Mouse (Mus musculus): Measurements from ENCODE around the gene Slc45a2. TPM values are rescaled to one million over a fixed set of nuclear protein-coding genes. Genes with fewer than 3 reads are reported as not detected.
"Not testable (repeated sequence)": the region's sequence is repeated elsewhere in the genome, so short reads cannot be mapped to it uniquely, and the experiment has no call there.

Gene Slc45a2
- not detected in 2 replicates for polyA plus RNA-seq (2012; rRNA removed)

DNA sequence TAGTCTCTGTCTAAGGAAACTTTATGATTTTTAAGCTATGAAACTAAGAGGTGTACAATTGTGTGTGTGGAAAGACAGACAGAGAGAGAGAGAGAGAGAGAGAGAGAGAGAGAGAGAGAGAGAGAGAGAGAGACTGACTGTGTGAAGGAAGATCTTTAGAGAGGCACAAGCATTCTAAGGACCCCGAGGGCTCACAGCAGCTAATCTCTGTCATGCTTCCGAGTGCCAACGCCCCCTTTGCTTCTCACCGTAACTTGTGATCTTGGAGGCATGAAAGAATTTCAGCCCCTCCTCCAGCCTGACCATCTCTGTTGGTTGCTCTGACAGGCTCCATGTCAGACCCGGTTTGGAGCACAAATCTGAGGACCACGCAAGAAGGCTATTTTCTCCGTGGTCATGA, at the start of gene Slc45a2:
TSS of gene Slc45a2 (plus strand) at position 301 of the 400 bp plus-strand sequence.
- no peak for DNase-seq (ENCODE audit: low read depth, low spot score)
- 67% methylated on average over 7 of the region's 7 CpGs for WGBS

GRCm38 (mm10) chr15:10951951-10952759, 48.4 kb upstream of the Slc45a2 start, which contains the start of gene C1qtnf3:
Gene C1qtnf3, plus strand, starts transcription at chr15:10952332.
- no peak for DNase-seq (ENCODE audit: low read depth, low spot score)
- 47% methylated on average over 23 of the region's 23 CpGs for WGBS

DNA sequence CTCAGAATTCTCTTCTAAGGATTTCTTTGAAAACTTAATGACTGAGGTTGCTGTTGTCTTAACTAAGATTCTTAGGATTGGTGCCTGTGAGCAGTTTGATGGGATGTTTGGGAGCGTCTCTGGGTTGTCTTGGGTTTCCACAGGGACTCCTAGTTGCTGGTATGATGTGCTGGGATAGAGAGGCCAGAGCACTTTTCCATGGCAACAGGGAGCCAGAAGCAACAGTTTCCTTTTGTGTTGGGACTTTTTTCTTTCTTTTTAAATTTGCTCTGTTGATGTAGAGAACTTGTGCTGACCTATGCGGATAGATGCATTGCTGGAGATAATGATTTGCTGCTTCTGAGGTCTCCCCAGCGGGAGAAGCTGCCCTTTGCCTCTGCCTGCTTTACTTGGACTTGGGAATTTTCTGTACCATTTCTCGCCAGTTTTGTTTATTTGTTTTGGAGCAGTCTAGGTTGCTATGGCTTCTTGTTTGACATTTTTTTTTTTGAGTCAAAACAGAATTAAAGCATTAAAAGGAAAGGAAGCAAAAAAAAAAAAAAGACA, 47.7 kb upstream of the Slc45a2 start:
- 47% methylated on average over 4 of the region's 4 CpGs for WGBS
- DNase-seq (ENCODE audit: low read depth, low spot score): no peak

GRCm38 (mm10) chr15:10953465-10953864, 47.1 kb upstream of the Slc45a2 start:
- DNase-seq (ENCODE audit: low read depth, low spot score): no peak
- 79% methylated on average over 1 of the region's 1 CpGs for WGBS

DNA sequence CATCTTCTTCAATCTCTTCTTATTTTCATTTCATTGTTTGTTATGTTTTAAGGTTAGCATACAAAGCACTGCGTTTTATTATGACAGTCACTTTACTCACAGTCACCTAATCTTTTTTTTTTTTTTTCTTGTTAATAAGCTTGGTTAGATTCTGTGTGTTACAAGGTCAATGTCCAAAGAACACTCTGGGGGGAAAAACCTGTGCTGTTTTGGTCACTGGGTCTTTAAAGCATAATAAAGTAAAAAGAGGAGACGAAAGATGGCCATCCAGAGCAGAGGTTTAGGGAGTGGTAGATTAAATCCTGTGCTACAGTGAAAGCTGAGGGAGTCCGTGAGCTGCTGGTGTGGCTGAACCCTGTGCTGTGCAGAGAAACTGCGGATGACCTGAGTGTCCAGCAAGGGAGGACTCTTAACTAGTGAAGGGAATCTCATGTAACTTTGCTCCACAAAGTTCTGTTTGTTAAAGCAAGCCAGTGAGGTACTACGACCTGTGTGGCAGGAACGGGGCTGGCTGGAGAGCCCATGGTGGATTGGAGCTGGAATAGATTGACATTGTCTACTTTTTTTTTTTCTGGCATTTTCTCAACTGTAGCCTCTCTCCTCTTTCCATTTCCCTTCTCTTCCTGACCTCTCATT, 46.0 kb upstream of the Slc45a2 start:
- 55% methylated on average over 6 of the region's 6 CpGs for WGBS
- DNase-seq (ENCODE audit: low read depth, low spot score): no peak

DNA sequence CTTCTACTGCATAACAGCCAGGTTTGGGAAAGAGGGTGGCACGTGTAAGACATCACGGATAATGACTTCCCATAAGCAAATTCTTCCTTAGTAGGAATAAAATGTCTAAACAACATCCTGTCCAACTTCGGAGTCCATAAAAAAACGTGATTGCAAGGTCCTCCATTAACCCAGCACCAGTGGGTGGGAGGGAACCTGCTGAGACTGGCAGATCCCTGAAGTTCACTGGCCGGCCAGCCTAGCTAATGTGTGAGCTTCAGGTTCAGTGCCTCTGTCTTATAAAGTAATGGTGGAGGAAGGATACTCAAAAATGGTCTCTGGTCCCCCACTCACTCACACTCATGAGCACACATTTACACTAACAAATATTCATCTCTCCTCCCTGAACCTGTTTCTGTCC, 45.4 kb upstream of the Slc45a2 start:
- WGBS: 22% methylated on average over 5 of the region's 5 CpGs
- no peak for DNase-seq (ENCODE audit: low read depth, low spot score)

DNA sequence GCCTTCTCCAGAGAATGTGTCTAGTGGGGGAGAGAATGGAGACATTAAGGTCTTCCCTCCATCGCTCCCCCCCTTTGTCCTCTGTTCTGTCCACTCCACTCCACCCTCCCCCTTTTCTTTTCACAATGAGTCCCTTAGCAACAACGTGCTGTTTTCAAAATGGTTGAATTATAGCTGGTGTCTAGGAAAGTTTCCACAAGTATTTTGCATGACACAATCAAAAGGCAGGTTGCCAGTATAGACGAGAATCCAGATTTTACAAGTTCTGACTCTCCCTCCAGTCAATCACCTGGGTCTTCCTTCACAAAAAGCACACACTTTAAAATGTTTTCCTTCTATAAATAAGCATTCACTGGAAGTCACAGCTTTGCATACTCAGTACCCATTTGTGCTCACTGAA, 43.8 kb upstream of the Slc45a2 start:
- whole genome bisulfite sequencing: 46% methylated on average over 3 of the region's 3 CpGs
- DNase-seq (ENCODE audit: low read depth, low spot score): no peak

- 52% methylated on average over 15 of the region's 15 CpGs for WGBS
- no peak for DNase-seq (ENCODE audit: low read depth, low spot score)
These were observed 41.1 kb upstream of the Slc45a2 start for GRCm38 (mm10) chr15:10959277-10960026.

- DNase-seq (ENCODE audit: low read depth, low spot score): no peak
- 84% methylated on average over 5 of the region's 5 CpGs for WGBS
These were observed 40.3 kb upstream of the Slc45a2 start for GRCm38 (mm10) chr15:10960267-10960666.

GRCm38 (mm10) chr15:10962601-10963000, 37.9 kb upstream of the Slc45a2 start:
- no peak for DNase-seq (ENCODE audit: low read depth, low spot score)
- 59% methylated on average over 2 of the region's 2 CpGs for WGBS

DNA sequence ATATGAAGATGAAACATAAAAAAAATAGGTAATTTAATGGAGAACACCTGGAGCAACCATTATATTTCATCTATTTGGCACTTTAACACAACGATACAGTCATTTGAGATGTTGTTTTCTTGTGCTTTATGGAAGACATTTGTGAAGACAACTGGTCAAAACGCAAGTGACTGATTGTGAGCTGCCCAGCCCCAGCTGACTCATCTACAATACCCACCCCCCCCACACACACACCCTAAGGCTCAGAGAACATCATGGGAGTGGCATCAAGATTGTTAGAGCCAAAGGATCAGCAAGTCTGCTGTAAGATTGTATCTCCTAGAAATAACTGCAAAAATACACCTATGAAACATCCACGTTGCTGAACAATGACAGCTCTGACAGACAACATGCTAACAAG, 31.1 kb upstream of the Slc45a2 start:
- 57% methylated on average over 3 of the region's 3 CpGs for WGBS
- DNase-seq (ENCODE audit: low read depth, low spot score): no peak

DNA sequence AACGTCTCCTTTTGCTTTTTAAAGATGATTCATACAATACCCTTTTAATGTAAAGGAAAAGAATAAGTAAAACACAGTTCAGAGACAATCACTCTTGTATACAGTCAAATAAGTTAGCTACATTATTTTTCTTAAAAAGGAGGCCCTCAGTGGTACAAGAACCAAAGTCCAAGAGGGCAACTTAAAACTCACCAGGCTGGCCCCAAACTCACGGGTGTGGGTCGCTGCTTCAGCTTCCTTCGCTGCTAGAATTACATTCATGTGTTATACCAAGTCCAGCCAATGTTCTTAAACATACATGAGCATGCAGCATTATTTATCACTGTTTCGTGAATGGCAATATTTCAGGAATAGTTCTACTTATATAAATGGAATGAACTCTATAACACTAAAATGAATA, 29.7 kb upstream of the Slc45a2 start:
- 69% methylated on average over 5 of the region's 5 CpGs for WGBS
- DNase-seq (ENCODE audit: low read depth, low spot score): no peak

DNA sequence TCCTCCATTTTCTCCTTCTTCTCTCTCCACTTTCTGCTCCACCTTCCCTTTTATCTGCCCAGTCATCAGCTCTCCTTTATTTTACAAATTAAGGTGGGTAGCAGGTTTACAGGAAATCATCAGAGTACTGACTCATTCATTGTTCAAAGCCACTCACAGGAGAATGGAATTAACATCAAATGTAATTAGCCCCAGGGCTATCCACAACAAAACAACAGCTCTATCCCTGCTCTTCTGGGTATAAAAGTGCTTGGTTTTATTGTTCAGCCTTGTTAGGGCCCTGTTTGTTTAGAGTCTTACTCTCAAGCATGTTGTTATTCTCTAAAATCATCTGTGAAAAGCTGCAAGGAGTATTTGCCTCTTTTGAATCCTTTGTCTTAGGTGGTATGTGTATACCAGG, 23.4 kb upstream of the Slc45a2 start:
- no peak for DNase-seq (ENCODE audit: low read depth, low spot score)

- no peak for DNase-seq (ENCODE audit: low read depth, low spot score)
- WGBS: 64% methylated on average over 2 of the region's 2 CpGs
These were observed 19.8 kb upstream of the Slc45a2 start for GRCm38 (mm10) chr15:10980712-10981111.

DNA sequence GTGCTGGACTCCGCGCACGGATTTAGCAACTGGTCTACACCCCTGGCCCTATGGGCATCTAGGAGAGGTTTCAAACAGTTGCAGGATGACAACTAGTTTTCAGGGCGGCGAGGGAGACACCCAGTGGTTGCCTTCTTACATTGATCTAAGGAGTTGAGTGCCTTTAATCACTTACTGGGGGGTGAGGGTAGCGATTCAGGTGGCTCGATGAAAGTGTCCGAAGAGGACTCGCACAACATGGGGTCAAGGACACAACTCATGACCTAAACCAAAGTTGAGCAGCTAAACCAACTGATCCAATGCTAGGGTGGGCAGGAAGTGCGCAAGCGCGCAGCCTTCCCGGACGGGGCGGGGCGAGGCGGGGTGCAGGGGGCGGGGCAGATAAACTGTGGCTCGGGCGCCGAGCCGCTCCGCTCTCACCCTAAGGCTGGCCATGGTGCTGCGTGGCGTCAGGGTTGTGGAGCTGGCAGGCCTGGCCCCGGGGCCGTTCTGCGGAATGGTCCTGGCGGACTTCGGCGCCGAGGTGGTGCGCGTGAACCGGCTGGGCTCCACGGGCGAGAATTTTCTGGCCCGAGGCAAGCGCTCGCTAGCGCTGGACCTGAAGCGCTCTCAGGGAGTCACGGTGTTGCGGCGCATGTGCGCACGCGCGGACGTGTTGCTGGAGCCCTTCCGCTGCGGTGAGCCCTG, 19.0 kb upstream of the Slc45a2 start, which contains the start of gene Amacr:
TSS of gene Amacr (plus strand) at position 380 of the 687 bp plus-strand sequence.
- DNase-seq (ENCODE audit: low read depth, low spot score): peak; percentile 66
- under 1% methylated on average over 52 of the region's 52 CpGs for WGBS

DNA sequence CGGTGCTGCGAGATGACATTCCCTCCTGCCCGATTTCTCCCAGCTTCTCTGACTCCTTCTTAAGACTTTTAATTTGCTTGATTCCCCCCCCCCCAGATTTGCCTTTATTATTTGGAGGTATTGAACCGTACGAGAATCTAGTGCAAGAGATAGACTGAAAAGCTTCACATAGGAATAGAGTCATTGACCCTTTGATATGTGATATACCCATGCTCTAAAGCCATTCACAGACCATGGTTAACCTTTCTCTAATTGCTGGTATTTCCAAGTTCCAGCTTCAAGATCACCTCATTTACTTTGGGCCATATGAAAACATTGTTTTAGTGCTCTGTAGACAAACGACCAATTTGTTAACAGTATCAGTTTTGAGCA, 18.5 kb upstream of the Slc45a2 start:
- 2% methylated on average over 6 of the region's 6 CpGs for whole genome bisulfite sequencing
- DNase-seq (ENCODE audit: low read depth, low spot score): no peak

DNA sequence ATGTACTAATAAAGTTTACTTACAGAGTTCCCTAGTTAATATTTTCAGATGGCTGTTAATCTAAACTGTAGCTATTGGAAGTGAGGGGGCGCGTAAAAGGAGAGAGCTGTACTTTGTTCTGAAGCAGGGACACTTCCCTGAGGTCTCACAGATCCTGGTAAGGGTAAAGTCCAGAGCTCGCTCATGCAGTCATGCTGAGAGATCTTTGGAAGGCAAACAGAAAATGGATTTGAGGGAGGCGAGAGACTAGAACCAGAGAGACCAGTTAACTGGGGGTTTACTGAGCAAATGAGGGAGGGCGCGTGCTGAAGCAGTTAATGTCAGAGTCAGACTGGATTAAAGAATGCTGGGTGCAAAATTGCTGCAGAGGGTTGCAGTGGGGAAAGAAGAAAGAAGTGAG, 14.8 kb upstream of the Slc45a2 start:
- 37% methylated on average over 6 of the region's 6 CpGs for WGBS
- no peak for DNase-seq (ENCODE audit: low read depth, low spot score)

DNA sequence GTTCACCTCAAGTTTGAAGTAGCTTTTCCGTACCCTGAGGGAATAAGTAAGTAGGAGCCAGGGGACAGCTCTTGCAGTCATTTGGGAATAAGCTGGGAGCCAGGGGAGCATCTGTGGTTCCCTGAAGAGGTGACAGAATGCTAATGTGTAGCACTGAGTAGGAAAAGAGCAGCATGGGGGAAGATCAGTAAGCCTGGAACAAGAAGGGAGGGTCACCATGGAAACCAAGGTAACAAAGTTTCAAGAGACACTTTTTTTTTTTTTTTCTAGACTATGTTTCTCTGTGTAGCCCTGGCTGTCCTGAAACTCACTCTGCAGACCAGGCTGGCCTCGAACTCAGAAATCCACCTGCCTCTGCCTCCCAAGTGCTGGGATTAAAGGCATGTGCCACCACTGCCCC, 14.0 kb upstream of the Slc45a2 start:
- WGBS: 90% methylated on average over 2 of the region's 2 CpGs
- DNase-seq (ENCODE audit: low read depth, low spot score): not testable (repeated sequence)

- 15% methylated on average over 2 of the region's 2 CpGs for WGBS
- DNase-seq (ENCODE audit: low read depth, low spot score): no peak
These were observed 10.1 kb upstream of the Slc45a2 start for GRCm38 (mm10) chr15:10990411-10990810.

DNA sequence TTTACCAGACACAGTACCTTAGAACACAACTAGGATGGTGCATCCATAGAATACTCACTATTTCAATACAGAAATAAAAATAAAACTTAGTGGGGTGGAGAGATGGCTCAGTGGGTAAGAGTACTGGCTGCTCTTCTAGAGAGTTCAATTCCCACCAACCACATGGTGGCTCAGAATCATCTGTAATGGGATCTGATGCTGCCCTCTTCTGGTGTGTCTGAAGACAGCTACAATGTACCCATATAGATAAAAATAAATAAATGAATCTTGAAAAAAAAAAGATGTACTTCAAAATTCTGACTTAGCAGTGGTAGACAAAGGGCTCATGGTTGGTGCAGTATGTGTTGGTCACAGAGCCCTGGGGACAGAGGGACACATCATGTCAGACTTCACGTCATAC, 9.0 kb upstream of the Slc45a2 start:
- WGBS: 100% methylated on average over 1 of the region's 1 CpGs

More for the DNA sequence above, 9.0 kb upstream of the Slc45a2 start:
- no peak for DNase-seq (ENCODE audit: low read depth, low spot score)
